ENCODE assay signal across 25 mouse cellular contexts in genomic region chr3:109592970-109593369, GRCm38 (mm10).
"Had no signal": no experiment of that assay in that cellular context is flagged by ENCODE, and none has a peak within 500 bp of the region (broad histone marks: within the 10 kb centered on the region; RNA-seq: fewer than 3 reads in every experiment).

No protein-coding gene starts in this region.

- H3K36me3 ChIP-seq: heart, embryonic 13.5 days; heart, embryonic 15.5 days; hindbrain, embryonic 13.5 days; hindbrain, embryonic 15.5 days; kidney, embryonic 15.5 days; limb, embryonic 13.5 days; limb, embryonic 15.5 days; liver, embryonic 12.5 days had no signal

- H3K4me1 ChIP-seq: hindbrain, embryonic 13.5 days; hindbrain, embryonic 15.5 days; limb, embryonic 13.5 days; liver, embryonic 12.5 days had no signal

- H3K27ac ChIP-seq: heart, embryonic 13.5 days; heart, embryonic 15.5 days; hindbrain, embryonic 13.5 days; hindbrain, embryonic 15.5 days; hindbrain, postnatal 0 days; kidney, embryonic 15.5 days; kidney, postnatal 0 days; limb, embryonic 13.5 days; limb, embryonic 15.5 days; liver, embryonic 12.5 days; liver, embryonic 14.5 days had no signal

- H3K4me2 ChIP-seq: heart, embryonic 11.5 days; heart, embryonic 13.5 days; heart, embryonic 15.5 days; hindbrain, embryonic 13.5 days; hindbrain, embryonic 15.5 days; kidney, embryonic 15.5 days; limb, embryonic 13.5 days; limb, embryonic 15.5 days; liver, embryonic 12.5 days had no signal

- DNase-seq: gastrocnemius, postnatal 14 days; gastrocnemius, postnatal 36 days; heart, adult 18-20 months; heart, postnatal 14 days; heart, postnatal 36 days; kidney, adult 11 months; kidney, adult 8-10 months; kidney, postnatal 14 days; kidney, postnatal 36 days; layer of hippocampus, adult 9-11 months; layer of hippocampus, postnatal 36 days; left cerebral cortex, postnatal 4 days had no signal

- H3K9ac ChIP-seq: heart, embryonic 13.5 days; heart, embryonic 15.5 days; hindbrain, embryonic 13.5 days; hindbrain, embryonic 15.5 days; kidney, embryonic 15.5 days; limb, embryonic 13.5 days; limb, embryonic 15.5 days; liver, embryonic 12.5 days; liver, embryonic 14.5 days had no signal

- H3K9me3 ChIP-seq: heart, embryonic 13.5 days; heart, embryonic 15.5 days; hindbrain, embryonic 13.5 days; hindbrain, embryonic 15.5 days; kidney, embryonic 15.5 days; limb, embryonic 13.5 days; limb, embryonic 15.5 days; liver, embryonic 12.5 days had no signal

- H3K4me3 ChIP-seq: heart, embryonic 13.5 days; heart, embryonic 15.5 days; hindbrain, embryonic 13.5 days; hindbrain, embryonic 15.5 days; kidney, embryonic 15.5 days; limb, embryonic 13.5 days; limb, embryonic 15.5 days; liver, embryonic 12.5 days had no signal

- ATAC-seq: hindbrain, postnatal 0 days; intestine, embryonic 16.5 days; liver, embryonic 12.5 days had no signal

- H3K27me3 ChIP-seq: heart, embryonic 13.5 days; heart, embryonic 15.5 days; hindbrain, embryonic 13.5 days; hindbrain, embryonic 15.5 days; kidney, embryonic 15.5 days; limb, embryonic 13.5 days; limb, embryonic 15.5 days; liver, embryonic 12.5 days had no signal
